ENCODE assay signal across 8 mouse cellular contexts in genomic region chr2:130839528-130839873, GRCm38 (mm10).
DNase-seq lines count a peak whose midpoint lies in the region; ATAC-seq and TF ChIP-seq lines count a peak whose summit lies in the region.

No protein-coding gene starts in this region.

- WGBS in heart, embryonic 16.5 days = under 1% methylated on average over 19 of the region's 19 CpGs
- WGBS in limb, embryonic 10.5 days = under 1% methylated on average over 19 of the region's 19 CpGs
- 1% methylated on average over 19 of the region's 19 CpGs for WGBS in neural tube, embryonic 13.5 days

- peak overlapping the region; percentile 95 for H3K27ac ChIP-seq in heart, embryonic 16.5 days (ENCODE audit: low read length)
- peak overlapping the region; percentile 63 for H3K27ac ChIP-seq in embryonic fibroblast, embryonic 13.5 days (ENCODE audit: insufficient read depth, low read length)
- H3K27ac ChIP-seq in limb, embryonic 10.5 days = peak overlapping the region; percentile 98
- peak overlapping the region; percentile 99 for H3K27ac ChIP-seq in neural tube, embryonic 13.5 days (replicated peaks)

- DNase-seq in heart, postnatal 14 days = no peak
- DNase-seq in ES-CJ7 (ENCODE audit: low read depth, low spot score) = peak; percentile 50
- no peak for DNase-seq in limb, embryonic 10.5 days (ENCODE audit: low spot score)
- no peak for DNase-seq in urinary bladder, postnatal 10 days (ENCODE audit: low spot score)
- no peak for DNase-seq in spleen, postnatal 36 days (ENCODE audit: low spot score in 2 of 2)

- peak; percentile 39 for ATAC-seq in heart, embryonic 16.5 days (replicated peaks; ENCODE audit: extremely low read depth, insufficient read depth, low FRiP score)
- peak; percentile 55 for ATAC-seq in neural tube, embryonic 13.5 days (ENCODE audit: low read depth)

- H3K27me3 ChIP-seq in heart, embryonic 16.5 days (ENCODE audit: control insufficient read depth, insufficient read depth, low read length) = no peaks in the 10 kb centered on the region
- H3K27me3 ChIP-seq in limb, embryonic 10.5 days (ENCODE audit: low read depth, poor library complexity, severe bottlenecking) = 0 out of 2 replicates have a peak, but pooled peaks cover 7% of the 10 kb centered on the region
- H3K27me3 ChIP-seq in neural tube, embryonic 13.5 days = no peaks in the 10 kb centered on the region

- no peak for TF ChIP-seq POLR2A in embryonic fibroblast, embryonic 13.5 days (IDR thresholded peaks at IDR 0.05; ENCODE audit: low read depth, low read length)

- peaks cover 14% of the 10 kb centered on the region for H3K36me3 ChIP-seq in heart, embryonic 16.5 days (ENCODE audit: control insufficient read depth, insufficient read depth)
- peaks cover 8% of the 10 kb centered on the region for H3K36me3 ChIP-seq in limb, embryonic 10.5 days
- peaks cover 23% of the 10 kb centered on the region for H3K36me3 ChIP-seq in neural tube, embryonic 13.5 days

- H3K9ac ChIP-seq in heart, embryonic 16.5 days (ENCODE audit: low read length) = peak overlapping the region; percentile 96
- H3K9ac ChIP-seq in neural tube, embryonic 13.5 days = peak overlapping the region; percentile 99

- H3K9me3 ChIP-seq in heart, embryonic 16.5 days (replicated peaks; ENCODE audit: control insufficient read depth, low read length) = no peaks in the 10 kb centered on the region
- H3K9me3 ChIP-seq in limb, embryonic 10.5 days (replicated peaks) = no peaks in the 10 kb centered on the region
- H3K9me3 ChIP-seq in neural tube, embryonic 13.5 days = no peaks in the 10 kb centered on the region

- intact Hi-C loops in heart, postnatal 14 days (cut with DNase I) = loop anchor here (5.0 kb wide), 1 partner anchor 113 kb away; no protein-coding TSS in a partner anchor

- H3K4me1 ChIP-seq in heart, embryonic 16.5 days (ENCODE audit: control insufficient read depth, insufficient read depth, low read length) = peaks cover 29% of the 10 kb centered on the region
- peaks cover 2% of the 10 kb centered on the region; the same call in 1 of the 2 replicates for H3K4me1 ChIP-seq in embryonic fibroblast, embryonic 13.5 days (ENCODE audit: control insufficient read depth, insufficient read depth, low read length)
- peaks cover 22% of the 10 kb centered on the region for H3K4me1 ChIP-seq in limb, embryonic 10.5 days
- peaks cover 41% of the 10 kb centered on the region for H3K4me1 ChIP-seq in neural tube, embryonic 13.5 days (replicated peaks)

- H3K4me3 ChIP-seq in heart, embryonic 16.5 days (ENCODE audit: low read length) = peak overlapping the region; percentile 96
- peak overlapping the region; percentile 92 for H3K4me3 ChIP-seq in embryonic fibroblast, embryonic 13.5 days (ENCODE audit: insufficient read depth, low read length)
- peak overlapping the region; percentile 98 for H3K4me3 ChIP-seq in limb, embryonic 10.5 days
- H3K4me3 ChIP-seq in neural tube, embryonic 13.5 days = peak overlapping the region; percentile 95

- 0 out of 2 replicates have a peak, but pooled peaks have one; percentile 10 for TF ChIP-seq CTCF in embryonic fibroblast, embryonic 13.5 days (IDR thresholded peaks at IDR 0.05; ENCODE audit: borderline replicate concordance, insufficient read depth, low read length)

- H3K4me2 ChIP-seq in heart, embryonic 16.5 days (ENCODE audit: low read depth, low read length) = peak overlapping the region; percentile 71
- peak overlapping the region; percentile 68 for H3K4me2 ChIP-seq in neural tube, embryonic 13.5 days
